Mouse (Mus musculus): ENCODE measurements around the gene Arl6ip5. TPM values are rescaled to one million over a fixed set of nuclear protein-coding genes. Genes with fewer than 3 reads are reported as not detected.

The Arl6ip5 gene
- polyA plus RNA-seq, 1 experiment from 2014 or later, result 78.3 TPM

DNA sequence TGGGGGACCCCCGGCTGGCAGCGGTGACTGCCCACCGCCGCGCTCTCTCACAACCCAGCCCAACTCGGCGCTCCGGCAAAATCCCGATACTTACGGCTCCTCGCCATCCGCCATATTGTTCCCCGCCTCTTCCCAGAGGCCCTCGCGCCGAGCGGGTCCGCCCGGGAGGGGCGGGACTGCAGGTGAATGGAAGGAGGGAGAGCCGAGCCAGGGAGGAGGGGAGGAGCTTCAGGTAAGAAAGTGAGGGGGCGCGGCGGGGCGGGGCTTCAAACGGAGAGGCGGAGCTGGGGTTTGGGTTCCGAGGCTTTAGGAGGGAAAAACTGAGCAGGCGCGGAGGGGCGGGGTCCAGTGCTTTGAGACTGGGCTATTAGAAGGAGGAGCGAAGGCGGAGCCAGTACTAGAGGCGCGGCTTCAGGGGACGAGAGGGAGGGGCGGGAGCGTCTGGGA is 5.0 kb upstream of the Arl6ip5 start, which contains the start of gene Uba3:
Uba3 (minus strand) TSS at position 209 of the 447 bp plus-strand sequence.
- Histone ChIP-seq H3K36me3 (ENCODE audit: control insufficient read depth, insufficient read depth, low read length) (peaks cover 9% of the 10 kb centered on the region; the same call in 1 of the 2 replicates), H3K4me2 (ENCODE audit: low read depth, low read length) (peak within 1 kb of the TSS; percentile 81), H3K9ac (ENCODE audit: low read depth, low read length) (peak within 1 kb of the TSS; percentile 98), H3K9me3 (ENCODE audit: control insufficient read depth, low read length) (no peaks in the 10 kb centered on the region), H3K27me3 (replicated peaks; ENCODE audit: control insufficient read depth, insufficient read depth, low read length) (no peaks in the 10 kb centered on the region), H3K4me1 (ENCODE audit: control insufficient read depth, insufficient read depth, low read length) (peaks cover 14% of the 10 kb centered on the region), H3K4me3 (ENCODE audit: low read depth, low read length) (peak within 1 kb of the TSS; percentile 92), H3K27ac (replicated peaks; ENCODE audit: low read depth, low read length) (peak within 1 kb of the TSS; percentile 90)
- WGBS, result under 1% methylated on average over 38 of the region's 38 CpGs
- DNase-seq (ENCODE audit: low spot score) (peak; percentile 99), ATAC-seq (ENCODE audit: low read depth) (peak; percentile 98)

DNA sequence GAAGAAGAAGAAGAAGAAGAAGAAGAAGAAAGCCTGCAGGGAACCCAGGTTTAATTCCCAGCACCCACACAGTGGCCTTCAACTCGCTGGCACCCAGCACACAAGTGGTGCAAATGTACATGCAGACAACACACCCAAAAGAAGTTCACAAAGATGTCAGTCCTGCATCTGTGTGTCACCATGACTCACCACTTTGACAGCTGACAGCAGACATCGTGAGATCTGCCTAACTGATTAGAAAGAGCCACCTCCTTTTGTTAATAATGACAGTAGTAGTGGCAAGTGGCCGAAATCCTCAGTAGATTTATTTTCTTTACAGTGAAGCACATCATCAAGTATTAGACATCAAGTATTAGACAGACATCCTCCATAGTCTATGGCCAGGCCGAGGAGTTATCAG is 3.4 kb upstream of the Arl6ip5 start:
- Histone ChIP-seq H3K27ac (replicated peaks; ENCODE audit: low read depth, low read length) (no peak overlapping the region), H3K4me1 (ENCODE audit: control insufficient read depth, insufficient read depth, low read length) (peaks cover 19% of the 10 kb centered on the region), H3K36me3 (ENCODE audit: control insufficient read depth, insufficient read depth, low read length) (0 out of 2 replicates have a peak, but pooled peaks cover 5% of the 10 kb centered on the region), H3K9ac (ENCODE audit: low read depth, low read length) (no peak overlapping the region), H3K4me2 (ENCODE audit: low read depth, low read length) (no peak overlapping the region), H3K4me3 (ENCODE audit: low read depth, low read length) (no peak overlapping the region), H3K27me3 (replicated peaks; ENCODE audit: control insufficient read depth, insufficient read depth, low read length) (no peaks in the 10 kb centered on the region), H3K9me3 (ENCODE audit: control insufficient read depth, low read length) (no peaks in the 10 kb centered on the region)
- WGBS, result 76% methylated on average over 4 of the region's 4 CpGs
- no peak for DNase-seq (ENCODE audit: low spot score)
- no peak for ATAC-seq (ENCODE audit: low read depth)

DNA sequence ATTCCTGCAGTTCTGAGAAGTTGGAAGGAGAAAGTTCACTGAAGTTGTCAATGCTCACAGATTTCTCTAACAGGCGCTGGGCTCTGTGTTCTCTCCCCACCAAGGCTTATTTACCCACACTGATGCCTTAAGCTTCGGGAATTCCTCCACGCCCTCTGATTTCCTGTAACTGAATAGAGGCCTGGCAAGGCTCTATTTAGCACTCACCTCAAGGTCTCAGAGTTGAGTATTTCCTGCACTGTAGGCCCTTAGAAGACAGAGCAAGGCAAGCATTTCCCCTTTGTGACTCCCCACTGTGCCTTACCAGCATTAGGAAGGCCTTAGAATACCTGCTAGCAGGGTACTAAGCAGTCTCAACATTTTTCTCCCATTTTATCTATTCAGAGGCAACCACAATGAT is 2.1 kb upstream of the Arl6ip5 start:
- H3K27ac ChIP-seq (replicated peaks; ENCODE audit: low read depth, low read length), result peak overlapping the region; percentile 55
- WGBS, result 26% methylated on average over 3 of the region's 3 CpGs
- H3K4me3 ChIP-seq (ENCODE audit: low read depth, low read length), result no peak overlapping the region
- DNase-seq (ENCODE audit: low spot score) (peak; percentile 51), ATAC-seq (ENCODE audit: low read depth) (no peak)
- H3K4me2 ChIP-seq (ENCODE audit: low read depth, low read length), result no peak overlapping the region
- H3K9me3 ChIP-seq (ENCODE audit: control insufficient read depth, low read length), result no peaks in the 10 kb centered on the region
- peaks cover 17% of the 10 kb centered on the region for H3K4me1 ChIP-seq (ENCODE audit: control insufficient read depth, insufficient read depth, low read length)
- H3K27me3 ChIP-seq (replicated peaks; ENCODE audit: control insufficient read depth, insufficient read depth, low read length), result no peaks in the 10 kb centered on the region
- 0 out of 2 replicates have a peak, but pooled peaks cover 3% of the 10 kb centered on the region for H3K36me3 ChIP-seq (ENCODE audit: control insufficient read depth, insufficient read depth, low read length)
- H3K9ac ChIP-seq (ENCODE audit: low read depth, low read length), result no peak overlapping the region

DNA sequence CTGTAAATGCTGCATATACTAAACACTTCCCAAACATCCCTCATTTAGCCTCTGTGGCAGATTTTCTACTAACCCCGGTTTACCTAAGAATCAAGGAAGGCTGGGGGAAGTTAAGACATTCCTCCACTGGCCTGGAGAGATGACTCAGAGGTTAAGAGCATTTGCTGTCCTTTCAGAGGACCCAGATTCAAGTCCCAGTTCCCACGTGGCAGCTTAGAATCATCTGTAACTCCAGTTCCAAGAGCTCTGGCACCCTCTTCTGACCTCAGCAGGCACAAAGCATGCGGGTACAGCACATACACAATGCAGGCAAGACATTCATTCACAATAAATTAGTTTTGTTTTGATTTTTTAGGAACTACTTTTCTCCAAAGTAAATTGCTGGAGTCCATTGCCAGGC is 1.3 kb upstream of the Arl6ip5 start:
- no peak for ATAC-seq (ENCODE audit: low read depth)

DNA sequence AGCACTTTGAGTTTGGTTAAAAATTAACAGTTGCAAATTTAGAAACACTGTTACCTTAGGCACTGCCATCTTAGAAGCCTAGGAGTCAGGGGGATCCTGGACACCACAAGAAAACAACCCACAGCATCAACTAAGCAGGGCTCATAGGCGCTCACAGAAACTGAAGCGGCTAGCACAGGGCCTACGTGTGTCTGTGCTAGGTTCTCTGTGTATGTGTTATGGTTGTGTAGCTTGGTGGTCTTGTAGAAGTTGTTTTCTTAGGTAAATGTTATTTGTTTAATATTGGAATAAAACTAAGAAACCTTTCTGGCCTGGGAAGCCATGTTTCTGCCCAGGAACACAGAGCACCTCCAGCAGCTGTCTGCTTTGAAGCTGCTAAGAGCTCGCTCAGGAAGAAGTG is 738 bp upstream of the Arl6ip5 start:
- Histone ChIP-seq H3K36me3 (ENCODE audit: control insufficient read depth, insufficient read depth, low read length) (0 out of 2 replicates have a peak, but pooled peaks cover 2% of the 10 kb centered on the region), H3K9ac (ENCODE audit: low read depth, low read length) (no peak overlapping the region), H3K4me2 (ENCODE audit: low read depth, low read length) (peak overlapping the region; percentile 76; the same call in 1 of the 2 replicates), H3K27me3 (replicated peaks; ENCODE audit: control insufficient read depth, insufficient read depth, low read length) (no peaks in the 10 kb centered on the region), H3K4me1 (ENCODE audit: control insufficient read depth, insufficient read depth, low read length) (peaks cover 5% of the 10 kb centered on the region; the same call in 1 of the 2 replicates), H3K9me3 (ENCODE audit: control insufficient read depth, low read length) (no peaks in the 10 kb centered on the region), H3K27ac (replicated peaks; ENCODE audit: low read depth, low read length) (no peak overlapping the region; the same call in 1 of the 2 replicates), H3K4me3 (ENCODE audit: low read depth, low read length) (no peak overlapping the region)
- DNase-seq (ENCODE audit: low spot score) (no peak), ATAC-seq (ENCODE audit: low read depth) (no peak)
- WGBS, result 77% methylated on average over 4 of the region's 4 CpGs

More for the DNA sequence above, 1.3 kb upstream of the Arl6ip5 start:
- 53% methylated on average over 3 of the region's 3 CpGs for WGBS
- no peaks in the 10 kb centered on the region for H3K9me3 ChIP-seq (ENCODE audit: control insufficient read depth, low read length)
- H3K27me3 ChIP-seq (replicated peaks; ENCODE audit: control insufficient read depth, insufficient read depth, low read length), result no peaks in the 10 kb centered on the region
- no peak for DNase-seq (ENCODE audit: low spot score)
- no peak overlapping the region for H3K27ac ChIP-seq (replicated peaks; ENCODE audit: low read depth, low read length)
- no peaks in the 10 kb centered on the region for H3K36me3 ChIP-seq (ENCODE audit: control insufficient read depth, insufficient read depth, low read length)
- H3K9ac ChIP-seq (ENCODE audit: low read depth, low read length), result no peak overlapping the region
- H3K4me1 ChIP-seq (ENCODE audit: control insufficient read depth, insufficient read depth, low read length), result peaks cover 9% of the 10 kb centered on the region; the same call in 1 of the 2 replicates
- H3K4me2 ChIP-seq (ENCODE audit: low read depth, low read length), result no peak overlapping the region
- no peak overlapping the region for H3K4me3 ChIP-seq (ENCODE audit: low read depth, low read length)

DNA sequence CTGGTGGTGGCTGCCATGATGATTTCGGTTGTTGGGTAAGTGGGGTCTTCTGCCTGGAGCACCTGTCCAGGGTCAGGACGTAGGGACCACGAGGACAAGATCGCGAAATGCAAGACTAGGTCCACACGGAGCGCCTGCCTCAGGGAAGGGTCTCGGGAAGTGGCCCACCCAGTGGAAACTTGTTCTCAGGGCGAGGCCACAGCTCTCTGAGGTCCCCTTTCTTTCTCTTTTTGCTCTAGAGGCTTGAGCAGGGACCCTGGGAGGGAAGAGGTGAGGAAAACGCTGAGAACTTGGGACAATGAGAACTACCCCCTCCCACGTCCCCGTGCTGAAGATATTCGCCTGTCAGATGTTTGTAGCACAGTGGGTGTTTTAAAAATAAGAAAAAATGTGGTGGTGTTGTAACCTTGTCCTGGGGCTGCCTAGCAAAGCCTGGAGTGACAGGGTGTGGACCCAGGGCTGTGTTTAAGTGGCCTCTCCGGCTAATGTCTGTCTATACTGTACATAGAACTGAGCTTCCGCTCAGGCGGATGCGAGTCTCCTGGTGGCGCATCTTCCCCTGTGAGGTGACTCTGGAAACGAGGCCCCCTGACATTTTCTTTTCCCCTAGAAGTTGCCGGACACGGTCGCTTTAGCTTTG is 593 bp downstream of the Arl6ip5 start:
- ATAC-seq (ENCODE audit: low read depth), result peak; percentile 47
- Histone ChIP-seq H3K9ac (ENCODE audit: low read depth, low read length) (peak overlapping the region; percentile 73), H3K36me3 (ENCODE audit: control insufficient read depth, insufficient read depth, low read length) (0 out of 2 replicates have a peak, but pooled peaks cover 8% of the 10 kb centered on the region), H3K4me1 (ENCODE audit: control insufficient read depth, insufficient read depth, low read length) (peaks cover 5% of the 10 kb centered on the region; the same call in 1 of the 2 replicates), H3K4me3 (ENCODE audit: low read depth, low read length) (peak overlapping the region; percentile 66), H3K4me2 (ENCODE audit: low read depth, low read length) (peak overlapping the region; percentile 76), H3K9me3 (ENCODE audit: control insufficient read depth, low read length) (no peaks in the 10 kb centered on the region), H3K27ac (replicated peaks; ENCODE audit: low read depth, low read length) (peak overlapping the region; percentile 66), H3K27me3 (replicated peaks; ENCODE audit: control insufficient read depth, insufficient read depth, low read length) (no peaks in the 10 kb centered on the region)
- peak; percentile 41 for DNase-seq (ENCODE audit: low spot score)
- WGBS, result 1% methylated on average over 22 of the region's 22 CpGs

DNA sequence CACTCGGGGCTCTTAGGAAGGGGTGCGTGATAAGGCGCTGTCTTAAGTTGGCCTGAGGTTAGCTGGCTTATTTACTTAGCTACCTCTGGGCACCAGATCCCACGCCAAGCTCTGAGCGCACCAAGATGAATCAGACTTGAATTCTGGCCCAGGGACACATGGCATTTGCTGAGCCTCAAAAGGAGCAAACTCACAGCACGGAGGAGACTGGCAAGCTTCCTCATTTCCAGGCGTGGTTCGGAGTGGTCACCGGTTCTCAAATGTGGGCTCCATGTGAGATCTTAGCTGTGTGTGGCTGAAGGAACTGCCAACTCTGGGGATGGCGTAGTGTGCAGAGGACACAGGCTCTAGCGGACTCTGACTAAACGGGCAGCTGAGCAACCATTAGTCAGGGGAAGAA is 1.5 kb downstream of the Arl6ip5 start:
- DNase-seq (ENCODE audit: low spot score) (peak; percentile 28), ATAC-seq (ENCODE audit: low read depth) (no peak)
- Histone ChIP-seq H3K27me3 (replicated peaks; ENCODE audit: control insufficient read depth, insufficient read depth, low read length) (no peaks in the 10 kb centered on the region), H3K9me3 (ENCODE audit: control insufficient read depth, low read length) (no peaks in the 10 kb centered on the region), H3K9ac (ENCODE audit: low read depth, low read length) (peak overlapping the region; percentile 73; the same call in 1 of the 2 replicates), H3K4me1 (ENCODE audit: control insufficient read depth, insufficient read depth, low read length) (peaks cover 5% of the 10 kb centered on the region; the same call in 1 of the 2 replicates), H3K4me3 (ENCODE audit: low read depth, low read length) (peak overlapping the region; percentile 66), H3K36me3 (ENCODE audit: control insufficient read depth, insufficient read depth, low read length) (0 out of 2 replicates have a peak, but pooled peaks cover 8% of the 10 kb centered on the region), H3K27ac (replicated peaks; ENCODE audit: low read depth, low read length) (no peak overlapping the region), H3K4me2 (ENCODE audit: low read depth, low read length) (peak overlapping the region; percentile 76)
- WGBS, result 64% methylated on average over 12 of the region's 12 CpGs

DNA sequence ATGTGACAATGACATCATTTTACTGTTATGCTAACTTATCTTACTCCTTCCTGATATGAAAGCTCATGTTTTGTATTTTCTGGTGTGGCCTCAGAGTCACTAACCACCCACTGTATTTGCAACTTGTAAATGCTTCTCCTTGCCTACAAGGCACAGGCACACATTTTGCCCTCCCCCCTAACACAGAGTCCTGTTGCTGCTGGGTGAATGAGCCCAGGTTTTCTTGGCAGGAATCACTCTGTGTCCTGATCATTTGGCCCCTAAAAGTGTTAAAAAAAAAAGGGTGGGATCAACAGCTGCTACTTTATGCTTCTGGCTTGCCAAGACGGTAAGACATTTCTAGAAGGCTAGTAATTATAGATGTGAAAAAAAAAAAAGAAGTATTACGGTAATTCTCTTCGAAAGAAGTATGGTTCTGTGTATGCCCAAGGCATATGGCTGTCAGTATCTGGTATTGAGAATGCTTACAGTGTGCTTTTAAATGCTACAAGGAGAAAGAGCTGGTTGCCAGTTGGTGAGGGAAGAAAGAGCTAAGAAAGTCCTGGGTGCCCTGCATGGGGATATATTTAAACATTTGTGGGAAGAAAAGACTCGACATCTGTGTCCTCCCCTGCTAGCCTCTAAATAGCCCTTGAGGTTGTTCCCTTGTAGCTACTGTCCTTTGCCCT is 5.8 kb downstream of the Arl6ip5 start:
- Histone ChIP-seq H3K9me3 (ENCODE audit: control insufficient read depth, low read length) (no peaks in the 10 kb centered on the region), H3K4me1 (ENCODE audit: control insufficient read depth, insufficient read depth, low read length) (peaks cover 7% of the 10 kb centered on the region), H3K9ac (ENCODE audit: low read depth, low read length) (no peak overlapping the region), H3K4me3 (ENCODE audit: low read depth, low read length) (no peak overlapping the region), H3K27ac (replicated peaks; ENCODE audit: low read depth, low read length) (no peak overlapping the region), H3K4me2 (ENCODE audit: low read depth, low read length) (no peak overlapping the region), H3K27me3 (replicated peaks; ENCODE audit: control insufficient read depth, insufficient read depth, low read length) (no peaks in the 10 kb centered on the region), H3K36me3 (ENCODE audit: control insufficient read depth, insufficient read depth, low read length) (0 out of 2 replicates have a peak, but pooled peaks cover 8% of the 10 kb centered on the region)
- ATAC-seq (ENCODE audit: low read depth), result no peak
- peak; percentile 4 for DNase-seq (ENCODE audit: low spot score)
- 56% methylated on average over 4 of the region's 4 CpGs for WGBS

All from embryonic facial prominence, embryonic 14.5 days (tissue).